15 mouse cellular contexts compared by ENCODE assay signal in the genomic region with DNA sequence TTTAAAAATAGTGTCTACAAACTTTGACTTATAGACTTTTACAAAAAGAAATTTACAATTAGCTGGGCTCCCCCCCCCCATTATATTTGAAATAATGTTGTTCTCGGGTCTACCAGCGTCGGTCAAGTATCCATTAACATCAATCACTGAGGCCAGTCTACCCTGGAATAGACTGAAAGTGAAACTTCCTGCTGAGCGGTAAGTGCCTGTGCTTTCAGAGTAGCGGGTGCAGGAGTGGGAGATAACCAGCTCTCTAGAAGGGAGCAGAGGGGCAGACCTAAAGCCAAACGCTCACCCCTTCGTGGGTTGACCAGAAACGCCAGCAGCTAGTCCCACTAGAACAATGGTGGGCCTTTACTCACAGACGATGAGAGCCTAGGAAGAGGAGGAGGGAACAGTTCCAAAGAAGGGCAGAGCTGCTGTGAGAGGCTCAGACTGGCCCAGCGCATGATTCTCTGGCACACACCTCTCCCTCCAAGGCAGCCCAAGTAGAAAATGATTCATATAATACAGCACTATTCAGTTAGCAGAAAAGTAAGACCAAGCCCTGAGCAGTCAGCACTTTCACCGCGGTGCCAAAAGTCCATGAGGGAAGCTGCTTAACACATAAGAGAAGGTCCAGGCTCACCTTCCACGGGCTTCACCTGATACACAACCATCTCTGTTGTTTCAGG. TPM values are rescaled to one million over a fixed set of nuclear protein-coding genes. Genes with fewer than 3 reads are reported as not detected.
DNase-seq lines count a peak whose midpoint lies in the region; ATAC-seq and TF ChIP-seq lines count a peak whose summit lies in the region.
"Had no signal": no experiment of that assay in that cellular context is flagged by ENCODE, and none has a peak within 500 bp of the region (broad histone marks: within the 10 kb centered on the region; RNA-seq: fewer than 3 reads in every experiment).

No protein-coding gene starts in this region.

- no peaks in the 10 kb centered on the region for H3K27me3 ChIP-seq in kidney, adult 2 months (replicated peaks; ENCODE audit: control insufficient read depth, insufficient read depth, low read length)
- no peaks in the 10 kb centered on the region for H3K27me3 ChIP-seq in kidney, embryonic 14.5 days (ENCODE audit: control insufficient read depth, insufficient read depth, low read length)
- H3K27me3 ChIP-seq in forebrain, embryonic 14.5 days (replicated peaks; ENCODE audit: control insufficient read depth, insufficient read depth, low read length): no peaks in the 10 kb centered on the region
- H3K27me3 ChIP-seq: limb, embryonic 15.5 days had no signal

- H3K4me2 ChIP-seq in kidney, embryonic 14.5 days (replicated peaks; ENCODE audit: low read depth, low read length): no peak overlapping the region
- H3K4me2 ChIP-seq in forebrain, embryonic 14.5 days (ENCODE audit: low read length): no peak overlapping the region
- H3K4me2 ChIP-seq: limb, embryonic 15.5 days; midbrain, embryonic 11.5 days had no signal

- ATAC-seq in kidney, embryonic 14.5 days (ENCODE audit: low FRiP score, low TSS enrichment): no peak
- ATAC-seq in megakaryocyte, adult 5-6 weeks (ENCODE audit: poor library complexity, severe bottlenecking): peak; percentile 60; the same call in 1 of the 2 replicates
- ATAC-seq in forebrain, embryonic 14.5 days: no peak

- H3K36me3 ChIP-seq in kidney, adult 2 months (ENCODE audit: control insufficient read depth, insufficient read depth, low read length): no peaks in the 10 kb centered on the region
- no peaks in the 10 kb centered on the region for H3K36me3 ChIP-seq in kidney, embryonic 14.5 days (ENCODE audit: control insufficient read depth, insufficient read depth, low read length)
- no peaks in the 10 kb centered on the region for H3K36me3 ChIP-seq in forebrain, embryonic 14.5 days (ENCODE audit: control insufficient read depth, insufficient read depth, low read length)
- H3K36me3 ChIP-seq: limb, embryonic 15.5 days had no signal

- no peak overlapping the region for H3K9ac ChIP-seq in kidney, embryonic 14.5 days (ENCODE audit: low read depth, low read length)
- no peak overlapping the region for H3K9ac ChIP-seq in forebrain, embryonic 14.5 days (ENCODE audit: low read length)
- H3K9ac ChIP-seq: limb, embryonic 15.5 days had no signal

- H3K9me3 ChIP-seq in kidney, embryonic 14.5 days (ENCODE audit: control insufficient read depth, low read length): no peaks in the 10 kb centered on the region
- no peaks in the 10 kb centered on the region for H3K9me3 ChIP-seq in forebrain, embryonic 14.5 days (replicated peaks; ENCODE audit: control insufficient read depth, low read length)
- H3K9me3 ChIP-seq: limb, embryonic 15.5 days had no signal

- no peak for TF ChIP-seq POLR2A in kidney, adult 2 months (IDR thresholded peaks at IDR 0.05; ENCODE audit: low read depth, low read length)
- no peak for TF ChIP-seq POLR2A in bone marrow, adult 2 months (IDR thresholded peaks at IDR 0.05; ENCODE audit: borderline replicate concordance, control insufficient read depth, low read depth, low read length)

- no peak overlapping the region for H3K4me3 ChIP-seq in kidney, adult 2 months (ENCODE audit: insufficient read depth, low read depth, low read length)
- H3K4me3 ChIP-seq in kidney, embryonic 14.5 days (ENCODE audit: low read length): no peak overlapping the region
- peak overlapping the region; percentile 42 for H3K4me3 ChIP-seq in bone marrow, adult 2 months (replicated peaks; ENCODE audit: control insufficient read depth, low read depth, low read length)
- no peak overlapping the region for H3K4me3 ChIP-seq in forebrain, embryonic 14.5 days (ENCODE audit: low read depth, low read length)
- H3K4me3 ChIP-seq: limb, embryonic 15.5 days had no signal

- TF ChIP-seq CTCF in kidney, adult 2 months (conservative IDR thresholded peaks at IDR 0.05; ENCODE audit: insufficient read depth, insufficient read length, low read depth, low read length): no peak
- TF ChIP-seq CTCF in bone marrow, adult 2 months (IDR thresholded peaks at IDR 0.05; ENCODE audit: control insufficient read depth, insufficient read depth, low read length): no peak

- peak overlapping the region; percentile 10; the same call in 1 of the 2 replicates for H3K27ac ChIP-seq in kidney, adult 2 months (ENCODE audit: insufficient read depth, low read depth, low read length)
- H3K27ac ChIP-seq in kidney, embryonic 14.5 days (ENCODE audit: low read depth, low read length): no peak overlapping the region
- no peak overlapping the region for H3K27ac ChIP-seq in bone marrow, adult 2 months (ENCODE audit: control insufficient read depth, insufficient read depth, low read depth, low read length, poor library complexity)
- H3K27ac ChIP-seq in forebrain, embryonic 14.5 days (ENCODE audit: low read depth, low read length): no peak overlapping the region
- H3K27ac ChIP-seq: limb, embryonic 15.5 days had no signal

- WGBS in kidney, adult 2 months: 60% methylated on average over 13 of the region's 13 CpGs
- WGBS in kidney, embryonic 14.5 days: 70% methylated on average over 13 of the region's 13 CpGs
- WGBS in bone marrow, adult 2 months: 47% methylated on average over 13 of the region's 13 CpGs
- 70% methylated on average over 13 of the region's 13 CpGs for WGBS in forebrain, embryonic 14.5 days

- DNase-seq in kidney, adult 2 months: peak; percentile 56
- peak; percentile 31 for DNase-seq in CD4-positive, CD25-positive, alpha-beta regulatory T cell, adult 2 months (ENCODE audit: low read depth, low spot score)
- DNase-seq in forebrain, embryonic 14.5 days (ENCODE audit: low spot score): no peak
- DNase-seq in adrenal gland, postnatal 25 days: no peak
- no peak for DNase-seq in gastrocnemius, postnatal 25 days
- DNase-seq: cerebellum, adult 2 months; embryo, embryonic 11 days; thymus, postnatal 4 days had no signal

- peaks cover 16% of the 10 kb centered on the region; the same call in 1 of the 2 replicates for H3K4me1 ChIP-seq in kidney, adult 2 months (ENCODE audit: control insufficient read depth, insufficient read depth, low read length)
- H3K4me1 ChIP-seq in kidney, embryonic 14.5 days (ENCODE audit: control insufficient read depth, insufficient read depth, low read length): no peaks in the 10 kb centered on the region
- H3K4me1 ChIP-seq in bone marrow, adult 2 months (ENCODE audit: control insufficient read depth, insufficient read depth, low read length): no peaks in the 10 kb centered on the region
- no peaks in the 10 kb centered on the region for H3K4me1 ChIP-seq in forebrain, embryonic 14.5 days (ENCODE audit: control insufficient read depth, insufficient read depth, low read length)
- H3K4me1 ChIP-seq: limb, embryonic 15.5 days had no signal

RNA-seq across cellular contexts. Expression of a gene that starts 9.9 kb away (rescaled TPM):
- 3.2 and 3.4 TPM in 2 replicates for polyA plus RNA-seq in kidney, adult 2 months (2012; rRNA removed)
- 2.9 and 5.6 TPM in 2 replicates for polyA plus RNA-seq in kidney, embryonic 14.5 days (2014; fragmentation: Nextera tagmentation; extraction: Ambion mirVana)
- 0.85 and 1.1 TPM in 2 replicates for polyA plus RNA-seq in bone marrow, adult 2 months (2011; ENCODE audit: insufficient read depth, insufficient read length, low replicate concordance, missing spikeins)
- 2.2 and 2.4 TPM in 2 replicates for total RNA-seq in megakaryocyte, adult 5-6 weeks (2015)
- total RNA-seq in megakaryocyte, adult 5-6 weeks (2017): 2.1 and 3.5 TPM in 2 replicates
- 3.0 and 3.6 TPM in 2 replicates for polyA plus RNA-seq in forebrain, embryonic 14.5 days (2014; fragmentation: Nextera tagmentation; extraction: Ambion mirVana)
- total RNA-seq in adrenal gland, postnatal 25 days (2021): 11.3 and 16.2 TPM in 2 replicates
- 1 to 10 TPM; 2.1 to 2.2 TPM for total RNA-seq in gastrocnemius, postnatal 25 days (2021)

RNA-seq across cellular contexts. Expression of a gene that starts 17.8 kb away (rescaled TPM):
- polyA plus RNA-seq in kidney, adult 2 months (2012; rRNA removed): 0.38 and 0.53 TPM in 2 replicates
- polyA plus RNA-seq in kidney, embryonic 14.5 days (2014; fragmentation: Nextera tagmentation; extraction: Ambion mirVana): not detected in 2 replicates
- not detected in 2 replicates for polyA plus RNA-seq in bone marrow, adult 2 months (2011; ENCODE audit: insufficient read depth, insufficient read length, low replicate concordance, missing spikeins)
- not detected in 2 replicates for total RNA-seq in megakaryocyte, adult 5-6 weeks (2015)
- not detected in 2 replicates for total RNA-seq in megakaryocyte, adult 5-6 weeks (2017)
- not detected in 2 replicates for polyA plus RNA-seq in forebrain, embryonic 14.5 days (2014; fragmentation: Nextera tagmentation; extraction: Ambion mirVana)
- 0.43 TPM in 2 replicates for total RNA-seq in adrenal gland, postnatal 25 days (2021)
- under 1 TPM; 0.15 to 0.19 TPM for total RNA-seq in gastrocnemius, postnatal 25 days (2021)
- polyA plus RNA-seq: cerebellum, adult 2 months; hindbrain, embryonic 11.5 days; limb, embryonic 15.5 days; midbrain, embryonic 11.5 days had no signal

RNA-seq across cellular contexts. Expression of a gene that starts 51.0 kb away (rescaled TPM):
- 15.8 and 17.4 TPM in 2 replicates for polyA plus RNA-seq in kidney, adult 2 months (2012; rRNA removed)
- 0.17 and 0.79 TPM in 2 replicates for polyA plus RNA-seq in kidney, embryonic 14.5 days (2014; fragmentation: Nextera tagmentation; extraction: Ambion mirVana)
- not detected in 2 replicates for polyA plus RNA-seq in bone marrow, adult 2 months (2011; ENCODE audit: insufficient read depth, insufficient read length, low replicate concordance, missing spikeins)
- total RNA-seq in megakaryocyte, adult 5-6 weeks (2015): 0.64 and 0.69 TPM in 2 replicates
- 0.94 and 1.1 TPM in 2 replicates for total RNA-seq in megakaryocyte, adult 5-6 weeks (2017)
- 0.12 and 0.15 TPM in 2 replicates for polyA plus RNA-seq in forebrain, embryonic 14.5 days (2014; fragmentation: Nextera tagmentation; extraction: Ambion mirVana)
- total RNA-seq in adrenal gland, postnatal 25 days (2021): 7.6 and 8.1 TPM in 2 replicates
- 1 to 10 TPM; 3.7 to 5.4 TPM for total RNA-seq in gastrocnemius, postnatal 25 days (2021)
- total RNA-seq: left cerebral cortex, adult 18-20 months had no signal
- polyA plus RNA-seq: midbrain, embryonic 11.5 days had no signal

Comparison
In these comparisons a context has a peak if more than half of its experiments do, and no peak if none do; other contexts are left out.
1. DNase-seq: peak in kidney, adult 2 months (single experiment) and CD4-positive, CD25-positive, alpha-beta regulatory T cell, adult 2 months (single experiment); none in forebrain, embryonic 14.5 days (single experiment), adrenal gland, postnatal 25 days (single experiment) and gastrocnemius, postnatal 25 days (single experiment).